Mouse (Mus musculus): ENCODE data around the gene Fam193a. TPM values are rescaled to one million over a fixed set of nuclear protein-coding genes. Genes with fewer than 3 reads are reported as not detected.

Gene Fam193a
- polyA plus RNA-seq (2015; fragmentation: Nextera tagmentation; extraction: Ambion mirVana): 8.7 and 9.2 TPM in 2 replicates

- peak within 1 kb of the TSS; percentile 84 for H3K4me2 ChIP-seq (ENCODE audit: low read depth, low read length)
- no peaks in the 10 kb centered on the region for H3K27me3 ChIP-seq (ENCODE audit: control insufficient read depth, insufficient read depth, low read length)
- ATAC-seq (ENCODE audit: insufficient read depth, low FRiP score): peak; percentile 100
- peaks cover 11% of the 10 kb centered on the region for H3K4me1 ChIP-seq (ENCODE audit: control insufficient read depth, insufficient read depth, low read length)
- H3K4me3 ChIP-seq (replicated peaks; ENCODE audit: low read length): peak within 1 kb of the TSS; percentile 92
- under 1% methylated on average over 49 of the region's 64 CpGs for WGBS
- H3K9ac ChIP-seq (ENCODE audit: low read length): peak within 1 kb of the TSS; percentile 97
- H3K27ac ChIP-seq (ENCODE audit: low read length): peak within 1 kb of the TSS; percentile 64
- no peaks in the 10 kb centered on the region for H3K36me3 ChIP-seq (ENCODE audit: control insufficient read depth, insufficient read depth, low read length)
- H3K9me3 ChIP-seq (replicated peaks; ENCODE audit: control insufficient read depth, low read length): no peaks in the 10 kb centered on the region
Observed at GRCm38 (mm10) chr5:34369341-34370021, at the start of gene Fam193a. Gene Fam193a, plus strand, starts transcription at chr5:34369933.

- no peak overlapping the region for H3K4me2 ChIP-seq (ENCODE audit: low read depth, low read length)
- H3K27me3 ChIP-seq (ENCODE audit: control insufficient read depth, insufficient read depth, low read length): no peaks in the 10 kb centered on the region
- H3K9ac ChIP-seq (ENCODE audit: low read length): no peak overlapping the region
- no peak overlapping the region for H3K4me3 ChIP-seq (replicated peaks; ENCODE audit: low read length)
- no peaks in the 10 kb centered on the region for H3K9me3 ChIP-seq (replicated peaks; ENCODE audit: control insufficient read depth, low read length)
- H3K27ac ChIP-seq (ENCODE audit: low read length): no peak overlapping the region
- no peaks in the 10 kb centered on the region for H3K4me1 ChIP-seq (ENCODE audit: control insufficient read depth, insufficient read depth, low read length)
- no peak for ATAC-seq (ENCODE audit: insufficient read depth, low FRiP score)
- no peaks in the 10 kb centered on the region for H3K36me3 ChIP-seq (ENCODE audit: control insufficient read depth, insufficient read depth, low read length)
- 87% methylated on average over 4 of the region's 4 CpGs for WGBS
Observed at GRCm38 (mm10) chr5:34321236-34321635, 48.5 kb upstream of the Fam193a start.

- Histone ChIP-seq H3K9me3 (replicated peaks; ENCODE audit: control insufficient read depth, low read length) (no peaks in the 10 kb centered on the region), H3K9ac (ENCODE audit: low read length) (no peak overlapping the region), H3K4me1 (ENCODE audit: control insufficient read depth, insufficient read depth, low read length) (0 out of 2 replicates have a peak, but pooled peaks cover 6% of the 10 kb centered on the region), H3K4me3 (replicated peaks; ENCODE audit: low read length) (no peak overlapping the region), H3K27me3 (ENCODE audit: control insufficient read depth, insufficient read depth, low read length) (no peaks in the 10 kb centered on the region), H3K4me2 (ENCODE audit: low read depth, low read length) (no peak overlapping the region), H3K36me3 (ENCODE audit: control insufficient read depth, insufficient read depth, low read length) (no peaks in the 10 kb centered on the region), H3K27ac (ENCODE audit: low read length) (no peak overlapping the region)
- no peak for ATAC-seq (ENCODE audit: insufficient read depth, low FRiP score)
Observed at GRCm38 (mm10) chr5:34325286-34325685, 44.4 kb upstream of the Fam193a start.

GRCm38 (mm10) chr5:34326249-34326691 lies 43.5 kb upstream of the Fam193a start:
- Histone ChIP-seq H3K4me2 (ENCODE audit: low read depth, low read length) (no peak overlapping the region), H3K27ac (ENCODE audit: low read length) (no peak overlapping the region), H3K9ac (ENCODE audit: low read length) (no peak overlapping the region), H3K27me3 (ENCODE audit: control insufficient read depth, insufficient read depth, low read length) (no peaks in the 10 kb centered on the region), H3K9me3 (replicated peaks; ENCODE audit: control insufficient read depth, low read length) (no peaks in the 10 kb centered on the region), H3K4me3 (replicated peaks; ENCODE audit: low read length) (no peak overlapping the region), H3K36me3 (ENCODE audit: control insufficient read depth, insufficient read depth, low read length) (no peaks in the 10 kb centered on the region), H3K4me1 (ENCODE audit: control insufficient read depth, insufficient read depth, low read length) (0 out of 2 replicates have a peak, but pooled peaks cover 6% of the 10 kb centered on the region)
- ATAC-seq (ENCODE audit: insufficient read depth, low FRiP score): no peak
- 26% methylated on average over 4 of the region's 4 CpGs for WGBS

- peak; percentile 66; the same call in 1 of the 2 replicates for ATAC-seq (ENCODE audit: insufficient read depth, low FRiP score)
- Histone ChIP-seq H3K9ac (ENCODE audit: low read length) (peak overlapping the region; percentile 69), H3K4me2 (ENCODE audit: low read depth, low read length) (peak overlapping the region; percentile 63), H3K9me3 (replicated peaks; ENCODE audit: control insufficient read depth, low read length) (no peaks in the 10 kb centered on the region), H3K4me3 (replicated peaks; ENCODE audit: low read length) (peak overlapping the region; percentile 43), H3K36me3 (ENCODE audit: control insufficient read depth, insufficient read depth, low read length) (no peaks in the 10 kb centered on the region), H3K4me1 (ENCODE audit: control insufficient read depth, insufficient read depth, low read length) (0 out of 2 replicates have a peak, but pooled peaks cover 6% of the 10 kb centered on the region), H3K27ac (ENCODE audit: low read length) (no peak overlapping the region), H3K27me3 (ENCODE audit: control insufficient read depth, insufficient read depth, low read length) (no peaks in the 10 kb centered on the region)
- WGBS: 6% methylated on average over 31 of the region's 31 CpGs
Observed at GRCm38 (mm10) chr5:34326875-34327576, 42.7 kb upstream of the Fam193a start.

- Histone ChIP-seq H3K9me3 (replicated peaks; ENCODE audit: control insufficient read depth, low read length) (no peaks in the 10 kb centered on the region), H3K27ac (ENCODE audit: low read length) (no peak overlapping the region), H3K27me3 (ENCODE audit: control insufficient read depth, insufficient read depth, low read length) (no peaks in the 10 kb centered on the region), H3K4me3 (replicated peaks; ENCODE audit: low read length) (no peak overlapping the region), H3K36me3 (ENCODE audit: control insufficient read depth, insufficient read depth, low read length) (no peaks in the 10 kb centered on the region), H3K4me2 (ENCODE audit: low read depth, low read length) (no peak overlapping the region), H3K4me1 (ENCODE audit: control insufficient read depth, insufficient read depth, low read length) (0 out of 2 replicates have a peak, but pooled peaks cover 6% of the 10 kb centered on the region), H3K9ac (ENCODE audit: low read length) (no peak overlapping the region)
- 82% methylated on average over 2 of the region's 2 CpGs for WGBS
- ATAC-seq (ENCODE audit: insufficient read depth, low FRiP score): no peak
Observed at GRCm38 (mm10) chr5:34330136-34330535, 39.6 kb upstream of the Fam193a start.

GRCm38 (mm10) chr5:34334081-34334480 lies 35.7 kb upstream of the Fam193a start:
- H3K4me3 ChIP-seq (replicated peaks; ENCODE audit: low read length): no peak overlapping the region
- 94% methylated on average over 1 of the region's 1 CpGs for WGBS
- H3K27me3 ChIP-seq (ENCODE audit: control insufficient read depth, insufficient read depth, low read length): no peaks in the 10 kb centered on the region
- H3K27ac ChIP-seq (ENCODE audit: low read length): no peak overlapping the region
- H3K36me3 ChIP-seq (ENCODE audit: control insufficient read depth, insufficient read depth, low read length): no peaks in the 10 kb centered on the region
- H3K4me1 ChIP-seq (ENCODE audit: control insufficient read depth, insufficient read depth, low read length): peaks cover 14% of the 10 kb centered on the region
- ATAC-seq (ENCODE audit: insufficient read depth, low FRiP score): no peak
- no peak overlapping the region for H3K9ac ChIP-seq (ENCODE audit: low read length)
- H3K9me3 ChIP-seq (replicated peaks; ENCODE audit: control insufficient read depth, low read length): no peaks in the 10 kb centered on the region
- H3K4me2 ChIP-seq (ENCODE audit: low read depth, low read length): no peak overlapping the region

- Histone ChIP-seq H3K4me2 (ENCODE audit: low read depth, low read length) (peak overlapping the region; percentile 88), H3K9me3 (replicated peaks; ENCODE audit: control insufficient read depth, low read length) (no peaks in the 10 kb centered on the region), H3K9ac (ENCODE audit: low read length) (peak overlapping the region; percentile 91), H3K36me3 (ENCODE audit: control insufficient read depth, insufficient read depth, low read length) (no peaks in the 10 kb centered on the region), H3K4me1 (ENCODE audit: control insufficient read depth, insufficient read depth, low read length) (peaks cover 14% of the 10 kb centered on the region), H3K27ac (ENCODE audit: low read length) (peak overlapping the region; percentile 85), H3K27me3 (ENCODE audit: control insufficient read depth, insufficient read depth, low read length) (no peaks in the 10 kb centered on the region), H3K4me3 (replicated peaks; ENCODE audit: low read length) (peak overlapping the region; percentile 97)
- ATAC-seq (ENCODE audit: insufficient read depth, low FRiP score): peak; percentile 49
- WGBS: 1% methylated on average over 21 of the region's 21 CpGs
Observed at GRCm38 (mm10) chr5:34335539-34336096, 34.1 kb upstream of the Fam193a start.

Data from stomach, embryonic 16.5 days (tissue).